Mouse (Mus musculus): ENCODE data around the gene Tctn3.
A peak's percentile ranks its signal among the peaks of the same experiment; 100 is the strongest.

Tctn3 gene

DNA sequence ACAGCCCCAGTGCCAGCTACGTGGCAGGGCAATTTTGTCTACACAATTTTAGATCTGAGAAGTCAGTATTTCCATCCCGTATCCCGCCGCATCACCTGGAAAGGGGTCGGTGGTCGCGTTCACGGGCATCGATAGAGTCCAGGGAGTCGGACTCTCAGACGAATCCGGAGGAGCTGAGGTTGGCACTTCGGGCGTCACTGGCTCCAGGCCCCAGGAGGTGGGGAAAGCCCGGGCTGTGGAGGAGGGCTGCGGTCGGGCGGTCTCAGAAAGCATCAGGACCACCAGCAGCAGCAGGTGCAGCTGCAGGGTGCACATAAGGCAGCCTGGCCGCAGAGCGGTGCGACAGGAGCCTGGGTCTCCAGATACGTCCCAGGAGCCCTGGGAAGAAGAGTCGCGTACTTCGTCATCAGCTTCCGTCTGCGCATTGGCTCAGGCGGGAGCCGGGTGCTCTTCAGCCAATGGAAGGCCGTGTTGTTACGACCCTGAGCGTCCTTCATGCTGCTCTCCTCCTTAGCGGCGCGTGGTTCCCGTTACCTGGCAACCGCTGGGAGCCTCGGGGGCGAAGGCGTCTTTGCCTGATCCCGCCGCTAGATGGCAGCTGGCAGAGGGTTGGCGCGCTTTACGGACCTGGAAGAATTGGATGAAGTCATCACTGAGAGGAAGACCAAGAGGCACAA lies at the start of gene Tctn3, which contains the start of gene Entpd1:
TSS of gene Tctn3 (minus strand) at position 404 of the 677 bp plus-strand sequence.
TSS of gene Entpd1 (plus strand) at position 537 of the 677 bp plus-strand sequence.
- DNase-seq (ENCODE audit: low read depth, low spot score) = peak; percentile 79

DNA sequence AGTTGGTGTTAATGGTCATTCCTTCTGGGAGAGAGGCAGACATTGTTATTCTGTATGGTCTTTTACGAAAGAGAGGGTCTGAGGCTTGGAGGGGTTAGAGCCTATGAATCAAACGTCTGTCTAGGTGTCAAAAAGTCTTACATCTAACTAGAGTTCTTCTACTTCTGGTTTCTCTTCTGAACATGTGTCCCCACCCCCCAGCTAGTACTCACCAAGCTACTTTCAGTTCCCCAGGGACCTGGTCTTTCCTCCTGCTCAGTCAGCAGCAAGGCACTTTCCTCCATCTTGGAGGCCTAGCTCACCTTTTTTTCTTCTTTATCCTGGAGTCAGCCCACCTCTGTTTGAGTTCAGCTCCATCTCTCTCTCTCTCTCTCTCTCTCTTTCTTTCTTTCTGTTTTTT lies 49.1 kb upstream of the Tctn3 start:
- DNase-seq (ENCODE audit: low read depth, low spot score) = no peak

DNA sequence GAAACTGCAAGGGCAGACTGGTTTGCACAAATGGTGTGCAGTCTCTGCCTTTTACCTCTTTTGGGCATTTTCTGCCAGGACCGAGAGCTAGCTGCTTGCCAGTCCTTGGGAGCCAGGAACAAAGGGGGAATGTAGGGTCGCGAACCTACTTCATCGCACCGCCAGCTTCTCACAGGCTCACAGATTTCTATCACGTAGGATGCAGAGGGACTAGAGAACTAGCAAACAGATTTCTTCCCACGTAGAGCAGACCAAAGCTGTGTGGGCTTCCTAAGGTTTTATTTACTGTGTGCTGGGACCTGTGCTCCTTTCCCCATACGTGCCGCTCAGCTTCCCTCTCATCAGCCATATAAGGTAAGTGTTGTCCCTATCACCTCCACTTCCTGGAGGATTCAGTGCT lies 48.5 kb upstream of the Tctn3 start:
- DNase-seq (ENCODE audit: low read depth, low spot score) = no peak

DNA sequence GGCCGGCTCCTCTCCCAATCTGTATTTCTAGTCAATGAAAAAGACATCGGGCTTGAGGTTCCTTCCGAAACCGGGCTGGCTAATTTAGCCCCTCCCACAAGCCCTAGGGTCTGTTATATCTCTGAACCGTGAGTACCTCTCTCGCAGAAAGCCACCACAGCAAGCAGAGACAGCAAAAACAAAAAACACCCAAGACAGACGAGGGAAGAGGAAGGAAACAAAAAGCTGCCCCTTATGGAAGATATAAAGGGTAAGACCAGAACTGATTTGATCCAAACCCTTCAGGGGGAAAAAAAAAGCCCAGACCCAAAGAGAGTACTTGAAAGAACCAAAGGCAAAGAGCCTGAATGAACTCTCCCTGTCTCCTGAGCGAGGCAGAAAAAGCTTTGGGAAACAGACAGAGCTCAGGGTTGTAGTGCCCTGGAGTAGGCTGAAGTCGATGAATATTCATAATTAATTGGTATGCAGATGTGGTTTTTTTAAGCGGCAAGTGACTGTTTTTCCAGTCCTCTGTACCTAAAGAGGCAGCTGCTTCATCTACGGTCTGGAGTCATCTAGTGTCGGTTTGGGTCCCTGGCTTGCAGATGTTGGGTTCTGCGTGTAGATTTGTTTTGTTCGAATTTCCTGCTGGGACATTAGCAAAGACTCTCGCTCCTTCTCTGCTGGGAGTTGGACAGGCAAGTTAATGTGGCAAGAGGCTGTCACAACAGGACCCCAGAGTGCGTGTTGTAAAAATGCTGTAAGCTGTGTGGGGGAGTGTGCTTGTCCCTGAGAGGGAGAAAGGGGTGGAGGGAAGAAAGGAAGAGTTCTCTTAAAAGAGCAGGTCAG lies 47.8 kb upstream of the Tctn3 start:
- no peak for DNase-seq (ENCODE audit: low read depth, low spot score)

DNA sequence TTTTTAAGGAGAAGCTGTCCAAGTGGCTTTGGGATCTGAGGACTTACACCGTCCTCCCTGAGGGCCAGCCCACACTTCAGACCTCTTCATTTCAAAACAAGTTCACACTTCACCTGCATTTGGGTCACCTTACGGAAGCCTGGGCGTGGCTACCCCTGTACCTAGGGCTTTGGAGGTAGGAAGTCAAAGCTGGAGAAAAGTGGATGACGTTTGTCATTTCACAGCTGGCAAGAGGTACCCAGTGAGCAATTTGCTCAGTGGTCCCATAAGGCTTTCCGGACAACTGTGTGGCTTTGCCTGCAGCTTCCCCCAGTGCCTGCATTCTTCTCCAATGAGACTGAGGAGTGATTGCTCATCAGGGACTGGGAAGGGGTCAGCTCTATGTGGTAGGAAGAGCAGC lies 46.9 kb upstream of the Tctn3 start:
- DNase-seq (ENCODE audit: low read depth, low spot score) = no peak

DNA sequence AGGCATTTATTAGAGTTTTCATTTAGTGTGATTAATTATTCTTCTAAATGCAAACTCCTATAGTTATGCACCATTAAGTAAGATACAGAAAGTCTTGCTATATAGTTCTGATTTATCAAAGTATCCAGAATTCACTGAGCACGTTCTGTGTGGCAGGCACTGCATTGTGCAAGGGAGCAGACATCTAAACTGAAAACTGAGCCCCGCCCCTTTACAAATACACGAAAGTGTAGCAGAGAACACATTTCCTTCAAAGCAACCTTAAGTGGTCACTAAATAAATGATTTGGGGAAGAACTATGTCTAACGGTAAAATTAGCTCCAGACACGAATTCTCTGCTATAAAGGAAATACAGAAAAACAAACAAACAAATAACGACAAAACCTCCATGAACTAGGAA lies 46.2 kb upstream of the Tctn3 start:
- DNase-seq (ENCODE audit: low read depth, low spot score) = no peak

DNA sequence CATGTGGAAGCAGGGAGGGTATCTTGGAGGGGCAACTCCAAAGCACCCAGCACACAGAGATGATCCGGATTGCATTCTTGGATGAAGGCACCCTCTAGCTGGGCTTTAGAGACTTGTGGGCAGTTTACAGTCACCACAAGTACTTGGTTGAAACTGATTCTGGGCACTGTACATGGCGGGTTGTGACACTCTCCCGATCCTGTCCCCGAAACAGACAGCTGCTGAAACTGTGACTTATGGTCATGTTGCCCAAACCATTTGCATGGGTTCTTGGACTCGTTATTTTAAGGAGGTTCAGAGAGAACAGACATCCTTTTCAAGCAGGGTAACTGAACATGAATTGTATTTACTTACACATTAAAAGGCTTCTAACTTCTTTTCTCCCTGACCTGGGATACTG lies 44.2 kb upstream of the Tctn3 start:
- DNase-seq (ENCODE audit: low read depth, low spot score) = no peak

DNA sequence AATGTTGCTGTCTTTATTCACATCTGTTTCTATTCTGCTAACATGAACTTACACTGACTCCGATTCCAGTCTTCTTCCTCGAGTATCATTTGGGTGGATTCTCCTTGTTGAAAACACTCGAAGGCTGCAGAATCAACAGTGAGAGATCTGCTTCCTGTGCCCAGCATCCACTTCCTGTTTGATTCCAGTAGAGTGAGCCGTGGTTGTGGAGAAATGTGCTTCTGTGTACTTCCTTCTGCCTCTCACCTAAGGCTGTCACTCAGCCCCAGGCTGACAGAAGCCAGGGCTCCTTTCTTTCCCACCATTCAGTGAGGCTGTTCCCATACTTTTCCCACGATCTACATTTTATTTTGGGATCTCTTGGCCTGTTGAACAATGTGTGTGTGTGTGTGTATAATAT lies 38.1 kb upstream of the Tctn3 start:
- no peak for DNase-seq (ENCODE audit: low read depth, low spot score)

DNA sequence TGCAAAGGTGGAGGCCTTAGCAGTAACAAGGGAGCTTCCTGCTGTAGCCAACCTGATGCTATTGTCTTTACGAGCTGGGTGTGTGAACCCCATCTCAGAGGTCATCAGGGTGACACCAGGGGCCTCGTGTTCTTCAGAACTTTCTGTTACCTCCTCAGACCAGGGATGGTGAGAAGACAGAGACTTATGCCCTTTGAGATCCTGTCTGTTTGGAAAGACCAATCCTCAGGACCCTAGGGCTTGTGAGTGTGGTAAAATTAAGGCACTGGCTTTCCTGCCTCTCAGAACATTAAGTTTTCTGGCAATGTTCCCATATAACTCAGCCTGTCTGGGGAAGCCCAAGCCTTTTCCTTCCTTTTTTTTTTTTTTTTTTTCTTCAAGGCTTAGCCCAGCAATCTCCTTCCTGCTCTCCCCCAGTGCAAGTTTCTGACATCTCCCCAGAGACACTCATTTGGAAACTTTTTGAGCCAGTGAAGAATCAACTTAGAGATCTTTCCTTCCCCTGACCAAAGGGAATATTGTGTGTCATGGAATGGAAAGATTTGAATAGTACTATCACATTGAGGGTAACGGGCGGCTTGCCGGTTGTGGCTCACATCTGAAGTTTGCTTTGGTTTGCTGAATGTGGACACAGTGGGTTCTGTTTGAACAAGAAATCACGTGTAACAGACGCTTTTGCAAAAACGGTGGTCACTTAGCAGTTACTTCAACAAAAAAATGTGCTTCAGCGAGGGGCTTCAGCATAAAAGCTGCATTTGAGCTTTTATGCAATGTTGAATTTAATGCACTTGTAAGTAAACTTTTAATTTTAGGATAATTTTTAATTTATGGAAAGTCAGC lies 35.5 kb upstream of the Tctn3 start:
- DNase-seq (ENCODE audit: low read depth, low spot score) = no peak

DNA sequence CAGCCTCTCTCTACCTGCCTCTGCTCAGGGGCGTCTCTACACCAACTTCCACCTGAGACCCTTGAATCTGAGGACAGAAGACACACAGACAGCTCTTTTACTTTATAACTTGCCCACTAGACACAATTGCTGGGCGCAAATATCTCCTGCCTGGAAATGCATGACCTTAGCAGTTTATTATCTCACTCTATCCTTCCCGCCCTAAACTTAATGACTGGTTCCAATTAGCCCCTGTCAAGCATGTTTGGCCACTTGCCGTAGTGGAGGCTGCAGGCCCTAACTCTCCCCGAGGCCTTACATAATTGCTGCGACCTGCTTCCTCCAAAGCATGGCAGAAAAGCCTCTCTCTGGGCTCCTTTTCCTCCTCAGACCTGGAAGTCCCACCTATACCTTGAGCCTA lies 34.3 kb upstream of the Tctn3 start:
- DNase-seq (ENCODE audit: low read depth, low spot score) = no peak

DNA sequence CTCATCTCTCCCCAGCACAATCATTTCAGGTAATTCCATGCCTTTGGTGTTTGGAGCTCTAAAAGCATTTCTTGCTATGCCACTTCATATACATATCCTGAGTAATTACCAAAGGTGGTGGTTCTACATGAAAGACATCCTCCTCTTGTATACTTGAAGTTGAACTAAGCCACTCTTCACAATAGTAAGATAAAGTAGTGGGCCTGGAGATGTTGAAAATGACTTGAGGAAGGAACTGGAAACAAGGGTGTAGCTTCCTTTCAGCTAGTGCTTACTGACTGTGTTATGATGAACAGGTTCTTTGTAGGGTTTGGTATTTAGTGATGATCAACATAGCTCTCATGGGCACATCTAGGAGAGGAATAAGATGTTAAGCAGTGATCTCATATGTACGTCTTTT lies 31.8 kb upstream of the Tctn3 start:
- DNase-seq (ENCODE audit: low read depth, low spot score) = no peak

DNA sequence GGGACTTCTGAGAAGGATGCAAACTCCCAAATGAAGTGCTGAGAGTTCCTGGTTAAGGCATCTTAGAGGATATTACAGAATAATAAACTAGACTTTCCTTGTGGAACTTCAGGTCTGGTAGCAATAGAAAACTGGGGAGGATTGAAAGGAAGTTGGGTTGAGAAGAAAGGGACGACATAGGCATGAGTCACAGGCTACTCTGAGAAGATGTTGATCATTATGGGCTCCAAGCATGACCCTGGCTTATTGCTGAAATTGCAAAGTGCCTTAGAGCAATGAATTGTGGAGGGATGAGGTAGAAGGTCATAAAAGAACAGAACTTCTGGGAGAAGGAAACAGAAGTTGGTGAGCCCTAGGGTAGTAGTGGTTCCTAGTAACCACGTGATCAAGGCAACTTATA lies 28.8 kb upstream of the Tctn3 start:
- DNase-seq (ENCODE audit: low read depth, low spot score) = no peak

DNA sequence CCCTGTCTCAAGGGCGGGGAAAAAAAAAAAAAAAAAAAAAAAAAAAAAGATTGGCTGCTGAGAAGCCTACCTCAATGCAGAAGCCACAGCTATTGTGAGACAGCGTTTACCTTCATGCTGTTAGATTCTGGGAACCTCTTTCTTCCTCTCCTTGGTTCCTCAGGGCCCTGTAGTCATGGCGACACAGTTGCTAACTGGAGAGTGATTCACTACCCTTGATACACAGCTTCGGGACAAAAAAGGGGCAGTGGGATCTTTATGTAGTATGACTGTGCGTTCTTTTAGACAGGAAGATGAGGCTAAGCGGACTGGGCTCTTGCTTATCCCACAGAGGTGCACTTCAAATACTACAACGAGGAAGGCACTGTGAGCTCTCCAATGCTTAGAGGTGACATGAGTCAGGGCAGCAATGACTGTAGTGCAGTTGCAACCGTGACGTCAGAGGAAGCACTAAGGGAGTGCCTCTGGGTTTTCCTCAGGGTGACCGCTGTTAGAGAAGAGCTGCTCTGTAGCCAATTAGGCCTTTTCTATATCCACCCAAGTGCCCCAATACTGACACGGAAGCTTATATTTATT lies 27.8 kb upstream of the Tctn3 start:
- no peak for DNase-seq (ENCODE audit: low read depth, low spot score)

DNA sequence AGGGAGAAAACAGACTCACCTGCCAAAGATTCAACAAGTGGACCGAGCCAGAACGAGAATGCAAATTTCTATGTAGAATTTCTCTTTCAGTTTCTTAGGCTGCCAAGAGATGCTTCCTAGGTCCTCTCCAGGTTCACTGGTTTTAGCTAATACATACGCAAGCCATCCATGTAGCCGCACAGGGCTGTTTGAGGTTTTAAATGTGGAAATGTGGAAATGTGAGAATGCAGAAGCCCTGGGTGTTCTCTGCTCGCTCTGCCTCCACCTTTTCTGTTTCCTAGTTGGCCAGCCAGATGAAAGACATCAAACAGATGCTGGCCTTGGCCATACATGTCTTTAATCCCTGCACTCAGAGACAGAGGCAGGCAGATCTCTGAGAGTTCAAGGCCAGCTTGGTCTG lies 26.5 kb upstream of the Tctn3 start:
- DNase-seq (ENCODE audit: low read depth, low spot score) = no peak

DNA sequence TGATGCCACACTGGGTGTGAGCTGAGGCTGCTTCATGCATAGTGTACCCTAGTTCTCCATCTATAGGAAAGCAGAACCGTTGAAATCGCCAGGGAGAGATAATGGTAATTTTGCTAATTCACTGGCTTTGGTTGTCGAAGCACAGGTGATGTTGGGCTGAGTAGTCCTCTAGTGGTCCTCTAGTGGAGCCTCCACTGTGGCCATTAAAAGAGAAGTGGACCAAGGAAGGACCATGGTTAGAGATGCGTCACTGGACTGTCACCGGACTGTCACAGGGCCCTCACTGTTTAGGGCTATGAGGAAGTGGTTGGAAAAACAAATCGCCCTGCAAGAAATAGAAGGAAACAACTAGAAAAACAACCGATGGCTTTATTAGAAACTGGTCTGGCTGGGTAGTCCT lies 25.6 kb upstream of the Tctn3 start:
- DNase-seq (ENCODE audit: low read depth, low spot score) = no peak

DNA sequence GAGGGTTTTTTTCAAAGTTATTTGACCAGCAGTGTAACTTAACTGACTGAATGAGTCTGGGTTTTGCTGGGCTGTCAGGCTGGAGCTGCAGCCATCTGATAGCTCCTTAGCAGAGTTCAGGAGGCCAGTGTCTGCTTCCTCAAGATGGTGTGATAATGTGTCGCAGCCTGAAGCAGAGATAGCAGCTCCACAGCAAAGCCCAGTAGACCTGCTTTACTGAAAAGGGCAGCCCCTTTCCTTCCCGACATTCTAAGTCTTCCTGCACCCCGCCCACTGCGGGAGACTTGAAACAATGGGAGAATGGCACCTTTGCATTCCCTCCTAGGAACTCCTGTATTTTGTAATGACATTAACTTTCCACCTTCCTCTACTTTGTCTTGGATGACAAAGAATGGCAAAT lies 25.1 kb upstream of the Tctn3 start:
- no peak for DNase-seq (ENCODE audit: low read depth, low spot score)

DNA sequence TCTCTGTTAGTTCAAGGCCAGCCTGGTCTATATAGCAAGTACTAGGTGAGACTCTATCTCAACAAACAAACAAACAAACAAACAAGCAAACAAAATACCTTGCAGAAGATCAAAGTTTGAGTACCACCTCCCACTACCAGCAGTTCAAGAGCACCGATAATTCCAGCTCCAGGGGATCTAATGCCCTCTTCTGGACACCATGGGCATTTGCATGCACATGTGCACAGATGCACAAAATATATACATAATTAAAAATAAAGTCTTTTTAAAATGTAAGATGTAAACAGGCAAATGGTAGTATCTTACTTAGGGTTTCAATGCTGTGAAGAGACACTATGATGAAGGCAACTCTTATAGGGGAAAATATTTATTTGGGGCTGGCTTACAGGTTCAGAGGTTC lies 21.1 kb upstream of the Tctn3 start:
- DNase-seq (ENCODE audit: low read depth, low spot score) = no peak

DNA sequence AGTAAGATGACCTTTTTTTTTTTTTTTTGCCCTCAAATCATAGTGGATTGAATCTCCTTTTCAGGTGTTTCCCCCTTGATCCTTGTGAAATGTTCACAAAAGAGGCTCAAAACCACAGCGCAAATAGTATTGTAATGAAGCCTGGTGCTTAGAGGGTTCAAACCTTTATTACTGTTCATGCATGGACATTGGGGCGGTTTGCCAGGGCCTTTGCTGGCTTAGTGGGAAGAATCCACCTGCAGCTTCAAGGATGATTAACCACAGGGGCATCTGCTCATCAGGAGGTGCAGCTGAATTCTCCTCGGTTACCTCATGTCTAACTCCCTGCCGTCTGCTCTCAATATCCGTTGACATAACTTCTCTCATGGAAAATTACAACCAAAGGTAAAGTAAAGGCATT lies 20.6 kb upstream of the Tctn3 start:
- no peak for DNase-seq (ENCODE audit: low read depth, low spot score)

DNA sequence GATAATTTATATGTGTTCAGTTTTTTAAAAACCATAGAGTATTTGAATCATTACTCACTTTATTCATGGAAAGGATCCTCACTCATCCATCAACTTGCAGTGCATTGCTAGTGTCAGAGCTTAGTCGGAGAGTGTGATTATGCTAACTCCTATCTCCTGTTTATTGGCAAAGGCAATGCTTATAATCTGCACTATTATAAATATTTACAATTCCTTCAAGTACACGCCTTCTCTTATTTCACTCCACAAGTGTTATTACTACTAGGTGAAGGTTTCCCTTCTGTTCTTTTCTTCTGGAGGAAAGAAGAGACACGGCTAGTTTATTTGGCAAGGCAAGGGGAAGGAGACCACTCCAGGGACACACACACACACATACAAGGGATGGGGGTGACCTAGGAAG lies 20.2 kb upstream of the Tctn3 start:
- no peak for DNase-seq (ENCODE audit: low read depth, low spot score)

DNA sequence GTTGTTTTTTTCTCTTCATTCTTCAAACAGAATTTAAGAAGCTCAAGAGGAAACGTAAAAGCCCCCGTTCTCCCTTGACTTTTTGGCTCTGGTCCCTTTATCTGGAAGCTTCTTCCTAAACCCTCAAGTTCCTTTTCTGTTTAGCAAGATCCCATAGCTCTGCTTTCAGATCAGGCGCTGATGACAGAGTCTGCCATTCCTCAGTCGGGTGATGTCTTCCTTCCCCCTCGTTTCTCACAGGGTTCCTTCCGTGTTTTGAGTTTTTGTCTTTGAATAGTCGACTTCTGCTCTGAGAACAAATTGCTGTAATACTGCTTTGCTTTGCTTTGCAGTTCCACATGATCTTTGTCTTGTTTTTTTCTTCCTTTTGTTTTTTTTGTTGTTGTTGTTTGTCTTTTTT lies 18.6 kb upstream of the Tctn3 start:
- no peak for DNase-seq (ENCODE audit: low read depth, low spot score)

DNA sequence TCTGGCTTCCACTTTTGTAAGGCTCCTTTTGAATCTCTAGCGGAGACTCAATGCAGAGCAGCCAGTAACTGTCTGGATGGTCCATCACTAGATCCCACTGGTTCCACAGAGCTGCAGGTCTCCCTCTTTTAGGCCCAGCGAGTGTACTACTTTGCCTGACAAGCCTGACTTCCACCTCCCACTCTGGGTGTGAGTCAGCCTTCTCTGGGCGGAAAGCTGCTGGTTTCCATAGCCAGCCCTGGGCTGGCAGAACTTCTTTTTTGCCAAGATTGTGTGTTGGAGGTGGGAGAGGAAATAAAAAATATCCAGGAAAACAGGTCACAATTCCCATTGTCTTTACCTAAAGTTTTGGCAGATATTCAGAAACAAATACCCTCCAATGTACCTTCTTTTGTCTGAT lies 18.1 kb upstream of the Tctn3 start:
- DNase-seq (ENCODE audit: low read depth, low spot score) = no peak

DNA sequence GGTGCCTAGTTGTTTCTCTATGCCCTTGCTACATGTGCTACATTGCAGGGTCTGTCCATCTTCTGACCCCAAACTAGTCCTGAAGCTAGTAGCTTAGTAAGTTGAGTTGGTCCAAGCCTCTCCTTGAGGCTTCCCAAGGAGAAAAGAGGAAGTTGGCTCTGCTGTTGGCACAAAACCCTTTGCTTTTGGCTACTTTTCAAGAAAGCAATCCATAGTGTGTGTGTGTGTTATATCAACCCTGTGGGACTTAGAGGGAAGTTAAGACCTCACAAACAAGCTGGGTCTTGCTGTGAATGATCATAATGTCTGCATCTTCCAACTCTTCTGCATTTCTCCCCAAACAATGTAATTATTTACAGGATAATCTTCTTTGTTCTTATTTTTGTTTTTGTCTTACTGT lies 16.9 kb upstream of the Tctn3 start:
- DNase-seq (ENCODE audit: low read depth, low spot score) = no peak
